Mouse (Mus musculus) midbrain, embryonic 11.5 days (tissue): ENCODE results near the gene Dda1. TPM values are rescaled to one million over a fixed set of nuclear protein-coding genes. Genes with fewer than 3 reads are reported as not detected.

Source experiments
- polyA plus RNA-seq: library from polyadenylated mRNA; unstranded; fragments of >200 nt; fragmentation: Nextera tagmentation; extraction: Ambion mirVana; gene quantifications from 2 replicates; pipeline ENCODE4 v1.2.1, GENCODE M21; 2014

The Dda1 gene
- polyA plus RNA-seq, 1 experiment from 2014 or later, result 129 TPM

Other genes with a start within 250 kb of the Dda1 start
- gene Myo9b, start 196.5 kb upstream of the Dda1 start, polyA plus RNA-seq, result 14.1 and 14.9 TPM in 2 replicates
- 54.9 and 58.0 TPM in 2 replicates for gene Haus8, start 196.3 kb upstream of the Dda1 start, polyA plus RNA-seq
- 70.9 and 71.7 TPM in 2 replicates for gene Use1, start 102.4 kb upstream of the Dda1 start, polyA plus RNA-seq
- 2.9 and 3.3 TPM in 2 replicates for gene Ocel1, start 97.9 kb upstream of the Dda1 start, polyA plus RNA-seq
- 62.6 and 73.0 TPM in 2 replicates for gene Nr2f6, start 87.2 kb upstream of the Dda1 start, polyA plus RNA-seq
- gene Ushbp1, start 73.4 kb upstream of the Dda1 start, polyA plus RNA-seq, result 2.4 and 3.3 TPM in 2 replicates
- gene Babam1, start 72.3 kb upstream of the Dda1 start, polyA plus RNA-seq, result 99.0 and 99.2 TPM in 2 replicates
- 14.9 and 16.3 TPM in 2 replicates for gene Ankle1, start 63.2 kb upstream of the Dda1 start, polyA plus RNA-seq
- 36.4 and 42.2 TPM in 2 replicates for gene Abhd8, start 5.5 kb upstream of the Dda1 start, polyA plus RNA-seq
- gene Mrpl34, start 4.2 kb upstream of the Dda1 start, polyA plus RNA-seq, result 249 and 251 TPM in 2 replicates
- 4.0 and 4.7 TPM in 2 replicates for gene Ano8, start 16.8 kb downstream of the Dda1 start, polyA plus RNA-seq
- 4.0 and 4.6 TPM in 2 replicates for gene Gtpbp3, start 18.9 kb downstream of the Dda1 start, polyA plus RNA-seq
- gene Plvap, start 42.6 kb downstream of the Dda1 start, polyA plus RNA-seq, result 33.7 and 34.1 TPM in 2 replicates
- gene Ccdc194, start 56.5 kb downstream of the Dda1 start, polyA plus RNA-seq, result 0.40 and 0.72 TPM in 2 replicates
- gene Bst2, start 68.3 kb downstream of the Dda1 start, polyA plus RNA-seq, result 5.0 and 6.1 TPM in 2 replicates
- 50.7 and 51.0 TPM in 2 replicates for gene Mvb12a, start 73.7 kb downstream of the Dda1 start, polyA plus RNA-seq
- gene Tmem221, start 89.7 kb downstream of the Dda1 start, polyA plus RNA-seq, result 0.12 and 0.14 TPM in 2 replicates
- gene Nxnl1, start 97.4 kb downstream of the Dda1 start, polyA plus RNA-seq, result not detected in 2 replicates
- gene Slc27a1, start 99.7 kb downstream of the Dda1 start, polyA plus RNA-seq, result 8.6 and 12.4 TPM in 2 replicates
- 224 and 234 TPM in 2 replicates for gene Pgls, start 123.0 kb downstream of the Dda1 start, polyA plus RNA-seq
- 3.2 and 3.6 TPM in 2 replicates for gene Fam129c, start 128.4 kb downstream of the Dda1 start, polyA plus RNA-seq
- 39.5 and 42.8 TPM in 2 replicates for gene Colgalt1, start 141.8 kb downstream of the Dda1 start, polyA plus RNA-seq
- 5.4 and 6.5 TPM in 2 replicates for gene Unc13a, start 202.6 kb downstream of the Dda1 start, polyA plus RNA-seq
- 1.3 and 1.7 TPM in 2 replicates for gene Jak3, start 207.1 kb downstream of the Dda1 start, polyA plus RNA-seq
- gene Insl3, start 220.0 kb downstream of the Dda1 start, polyA plus RNA-seq, result 0.44 and 0.48 TPM in 2 replicates
- 0.38 and 0.63 TPM in 2 replicates for gene B3gnt3, start 232.6 kb downstream of the Dda1 start, polyA plus RNA-seq